Mouse (Mus musculus): ENCODE measurements at regions not wholly inside any gene's neighbourhood (a gene's known extent, or its start where the extent isn't known, plus 50 kb on each side); places are given as distances from the start of the nearest gene placed in this dataset.

GRCm38 (mm10) chr12:110028646-110029045 lies 250.2 kb upstream of the Dio3 start:
- DNase-seq: no peak

- peak; percentile 37 for DNase-seq
Observed at GRCm38 (mm10) chr12:110031326-110031725, 247.5 kb upstream of the Dio3 start.

- DNase-seq: no peak
Observed at GRCm38 (mm10) chr12:110035171-110035570, 243.7 kb upstream of the Dio3 start.

GRCm38 (mm10) chr12:110040682-110041081 lies 238.2 kb upstream of the Dio3 start:
- DNase-seq: no peak

GRCm38 (mm10) chr12:110041782-110042181 lies 237.1 kb upstream of the Dio3 start:
- DNase-seq: no peak

GRCm38 (mm10) chr12:110044266-110044665 lies 234.6 kb upstream of the Dio3 start:
- no peak for DNase-seq

- no peak for DNase-seq
Observed at GRCm38 (mm10) chr12:110044721-110045120, 234.1 kb upstream of the Dio3 start.

- no peak for DNase-seq
Observed at GRCm38 (mm10) chr12:110045770-110046330, 233.0 kb upstream of the Dio3 start.

- no peak for DNase-seq
Observed at GRCm38 (mm10) chr12:110046613-110047012, 232.3 kb upstream of the Dio3 start.

- DNase-seq: peak; percentile 12
Observed at GRCm38 (mm10) chr12:110047466-110048250, 231.2 kb upstream of the Dio3 start.

GRCm38 (mm10) chr12:110049154-110049736 lies 229.6 kb upstream of the Dio3 start:
- DNase-seq: peak; percentile 13

GRCm38 (mm10) chr12:110059321-110059720 lies 219.5 kb upstream of the Dio3 start:
- DNase-seq: no peak

- DNase-seq: no peak
Observed at GRCm38 (mm10) chr12:110061961-110062360, 216.9 kb upstream of the Dio3 start.

- DNase-seq: no peak
Observed at GRCm38 (mm10) chr12:110063013-110063412, 215.9 kb upstream of the Dio3 start.

- DNase-seq: no peak
Observed at GRCm38 (mm10) chr12:110066361-110066885, 212.4 kb upstream of the Dio3 start.

- DNase-seq: no peak
Observed at GRCm38 (mm10) chr12:110070506-110070905, 208.4 kb upstream of the Dio3 start.

- DNase-seq: no peak
Observed at GRCm38 (mm10) chr12:110071823-110072222, 207.0 kb upstream of the Dio3 start.

GRCm38 (mm10) chr12:110074921-110075320 lies 203.9 kb upstream of the Dio3 start:
- DNase-seq: no peak

- DNase-seq: no peak
Observed at GRCm38 (mm10) chr12:110077211-110077884, 201.5 kb upstream of the Dio3 start.

GRCm38 (mm10) chr12:110078081-110078505 lies 200.8 kb upstream of the Dio3 start:
- DNase-seq: peak; percentile 55

GRCm38 (mm10) chr12:110081831-110082615 lies 196.8 kb upstream of the Dio3 start:
- no peak for DNase-seq

- DNase-seq: no peak
Observed at GRCm38 (mm10) chr12:110082921-110083320, 195.9 kb upstream of the Dio3 start.
